ENCODE assay signal across 34 mouse cellular contexts in genomic region chr8:94744972-94745371, GRCm38 (mm10). TPM values are rescaled to one million over a fixed set of nuclear protein-coding genes. Genes with fewer than 3 reads are reported as not detected.
"Had no signal": no experiment of that assay in that cellular context is flagged by ENCODE, and none has a peak within 500 bp of the region (broad histone marks: within the 10 kb centered on the region; RNA-seq: fewer than 3 reads in every experiment).

No protein-coding gene starts in this region.

- H3K9me3 ChIP-seq: heart, embryonic 15.5 days; hindbrain, embryonic 13.5 days; hindbrain, embryonic 15.5 days; limb, embryonic 10.5 days had no signal

- ATAC-seq: forebrain, postnatal 0 days; hindbrain, postnatal 0 days; intestine, embryonic 16.5 days had no signal

- H3K27me3 ChIP-seq: heart, embryonic 15.5 days; hindbrain, embryonic 15.5 days; limb, embryonic 12.5 days had no signal

- DNase-seq: forebrain, postnatal 0 days; gastrocnemius, postnatal 14 days; gastrocnemius, postnatal 36 days; heart, adult 2 months; heart, postnatal 14 days; heart, postnatal 36 days; kidney, adult 11 months; kidney, adult 2 months; kidney, adult 9 months; kidney, postnatal 10 days; kidney, postnatal 25 days; kidney, postnatal 4 days; liver had no signal

- H3K4me2 ChIP-seq: heart, embryonic 11.5 days; heart, embryonic 13.5 days; heart, embryonic 15.5 days; hindbrain, embryonic 13.5 days; hindbrain, embryonic 15.5 days; limb, embryonic 12.5 days had no signal

- H3K4me1 ChIP-seq: heart, embryonic 13.5 days; heart, embryonic 15.5 days; hindbrain, embryonic 13.5 days; hindbrain, embryonic 15.5 days; limb, embryonic 10.5 days; limb, embryonic 12.5 days had no signal

- H3K36me3 ChIP-seq: heart, embryonic 13.5 days; heart, embryonic 15.5 days; hindbrain, embryonic 13.5 days; hindbrain, embryonic 15.5 days; limb, embryonic 10.5 days; limb, embryonic 12.5 days had no signal

- H3K4me3 ChIP-seq: heart, adult 2 months; heart, embryonic 13.5 days; heart, embryonic 15.5 days; hindbrain, embryonic 13.5 days; hindbrain, embryonic 15.5 days; layer of hippocampus, adult 2 months; left cerebral cortex, adult 2 months; limb, embryonic 10.5 days; limb, embryonic 12.5 days had no signal

- H3K9ac ChIP-seq: forebrain, postnatal 0 days; heart, embryonic 13.5 days; heart, embryonic 15.5 days; hindbrain, embryonic 13.5 days; hindbrain, embryonic 15.5 days; limb, embryonic 12.5 days had no signal

- H3K27ac ChIP-seq: heart, adult 2 months; heart, embryonic 13.5 days; heart, embryonic 15.5 days; hindbrain, embryonic 13.5 days; hindbrain, embryonic 15.5 days; hindbrain, postnatal 0 days; layer of hippocampus, adult 2 months; left cerebral cortex, adult 2 months; limb, embryonic 10.5 days; limb, embryonic 12.5 days had no signal

RNA-seq across cellular contexts. Expression of gene Ccl22, which starts 0.4 kb away (rescaled TPM):
- total RNA-seq: forebrain, postnatal 0 days; gastrocnemius, adult 18-20 months; gastrocnemius, adult 8-10 months; gastrocnemius, postnatal 14 days; gastrocnemius, postnatal 36 days; heart, adult 2 months; heart, postnatal 36 days; hematopoietic stem cell, adult 5-6 weeks; layer of hippocampus, postnatal 10 days; layer of hippocampus, postnatal 25 days; left cerebral cortex, postnatal 14 days had no signal
- polyA plus RNA-seq: heart, embryonic 11.5 days; heart, embryonic 13.5 days; heart, embryonic 15.5 days; heart, postnatal 0 days; hindbrain, embryonic 11.5 days; hindbrain, embryonic 13.5 days; hindbrain, embryonic 15.5 days; intestine, embryonic 14.5 days; kidney, embryonic 16.5 days; limb, embryonic 10.5 days; limb, embryonic 12.5 days had no signal

RNA-seq across cellular contexts. Expression of gene Pllp, which starts 48.9 kb away (rescaled TPM):
- total RNA-seq: hematopoietic stem cell, adult 5-6 weeks had no signal
- polyA plus RNA-seq: heart, embryonic 11.5 days; limb, embryonic 10.5 days had no signal
